Mouse (Mus musculus): ENCODE measurements around the gene Hist1h2bb. TPM values are rescaled to one million over a fixed set of nuclear protein-coding genes. Genes with fewer than 3 reads are reported as not detected.
A peak's percentile ranks its signal among the peaks of the same experiment; 100 is the strongest.
"Not testable (repeated sequence)": the region's sequence is repeated elsewhere in the genome, so short reads cannot be mapped to it uniquely, and the experiment has no call there.

Hist1h2bb gene
- polyA plus RNA-seq, 1 experiment from 2014 or later, result 5.6 TPM

- Histone ChIP-seq H3K9ac (peak within 1 kb of the TSS; percentile 85), H3K4me1 (replicated peaks) (peaks cover 57% of the 10 kb centered on the region)
Observed at GRCm38 (mm10) chr13:23752067-23752741, 5.7 kb downstream of the Hist1h2bb start, which contains the start of gene Hist1h3b. Gene Hist1h3b, plus strand, starts transcription at chr13:23752267.

GRCm38 (mm10) chr13:23752742-23753172, 6.2 kb downstream of the Hist1h2bb start:
- no peak for ATAC-seq (ENCODE audit: low read depth)
- WGBS (ENCODE audit: insufficient replicate concordance), result 3% methylated on average over 6 of the region's 6 CpGs
- no peaks in the 10 kb centered on the region for H3K36me3 ChIP-seq
- H3K4me3 ChIP-seq (replicated peaks), result peak overlapping the region; percentile 56
- H3K4me2 ChIP-seq, result peak overlapping the region; percentile 70
- no peak for DNase-seq
- H3K27ac ChIP-seq, result peak overlapping the region; percentile 97
- H3K9me3 ChIP-seq (replicated peaks), result no peaks in the 10 kb centered on the region
- H3K4me1 ChIP-seq (replicated peaks), result peaks cover 56% of the 10 kb centered on the region
- no peaks in the 10 kb centered on the region for H3K27me3 ChIP-seq
- peak overlapping the region; percentile 85 for H3K9ac ChIP-seq

More at GRCm38 (mm10) chr13:23752067-23752741, 5.7 kb downstream of the Hist1h2bb start, which contains the start of gene Hist1h3b:
- not testable (repeated sequence) for H3K27me3 ChIP-seq; H3K36me3 ChIP-seq; H3K9me3 ChIP-seq (replicated peaks)
- peak within 1 kb of the TSS; percentile 70 for H3K4me2 ChIP-seq
- peak within 1 kb of the TSS; percentile 99 for H3K27ac ChIP-seq
- peak; percentile 89 for DNase-seq
- peak within 1 kb of the TSS; percentile 56 for H3K4me3 ChIP-seq (replicated peaks)
- ATAC-seq (ENCODE audit: low read depth), result peak; percentile 79
- under 1% methylated on average over 20 of the region's 47 CpGs for WGBS (ENCODE audit: insufficient replicate concordance)

DNA sequence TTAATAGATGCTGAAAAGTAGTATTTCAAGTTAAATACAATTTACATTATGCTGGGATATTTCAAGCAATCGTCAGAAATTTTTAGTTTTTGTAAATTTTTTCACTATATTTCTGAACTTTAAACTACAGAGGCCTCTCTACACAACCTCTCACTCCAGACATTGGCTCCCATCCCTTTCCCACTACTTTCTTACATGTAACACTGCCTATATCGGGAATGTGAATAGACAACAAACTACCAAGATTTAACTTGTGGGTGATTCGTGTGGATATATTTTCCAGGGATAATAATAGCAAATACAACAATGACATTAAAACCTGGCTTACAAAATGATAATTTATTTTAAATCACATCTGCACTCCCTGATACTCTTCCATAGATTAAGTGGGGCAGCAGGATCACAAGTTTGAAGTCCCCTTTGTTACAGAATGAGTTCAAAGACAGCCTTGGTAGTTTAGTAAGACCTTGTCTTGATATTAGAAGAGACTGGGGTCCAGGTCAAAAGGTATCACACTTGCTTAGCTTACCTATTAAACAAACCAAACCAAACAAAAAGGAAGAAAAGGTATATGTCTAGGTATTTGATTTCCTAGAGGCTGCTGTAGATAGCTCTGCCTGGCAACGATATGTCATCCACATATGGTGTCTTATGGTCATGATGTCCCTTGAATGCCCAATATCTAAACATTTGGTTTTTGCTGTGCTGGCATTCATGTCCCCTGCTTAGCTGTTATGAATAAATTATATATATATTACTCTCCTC, 7.0 kb downstream of the Hist1h2bb start:
- Histone ChIP-seq H3K4me2 (peak overlapping the region; percentile 70), H3K4me1 (replicated peaks) (peaks cover 55% of the 10 kb centered on the region), H3K36me3 (no peaks in the 10 kb centered on the region), H3K27me3 (no peaks in the 10 kb centered on the region), H3K9me3 (replicated peaks) (no peaks in the 10 kb centered on the region), H3K27ac (peak overlapping the region; percentile 97), H3K9ac (peak overlapping the region; percentile 85), H3K4me3 (replicated peaks) (peak overlapping the region; percentile 56)
- 52% methylated on average over 4 of the region's 4 CpGs for WGBS (ENCODE audit: insufficient replicate concordance)
- ATAC-seq (ENCODE audit: low read depth) (no peak), DNase-seq (no peak)

GRCm38 (mm10) chr13:23755000-23755399, 8.5 kb downstream of the Hist1h2bb start:
- H3K27me3 ChIP-seq, result no peaks in the 10 kb centered on the region
- peaks cover 59% of the 10 kb centered on the region for H3K4me1 ChIP-seq (replicated peaks)
- DNase-seq, result no peak
- no peaks in the 10 kb centered on the region for H3K36me3 ChIP-seq
- no peaks in the 10 kb centered on the region for H3K9me3 ChIP-seq (replicated peaks)
- H3K9ac ChIP-seq, result peak overlapping the region; percentile 40
- peak overlapping the region; percentile 88 for H3K27ac ChIP-seq
- no peak overlapping the region for H3K4me2 ChIP-seq
- H3K4me3 ChIP-seq (replicated peaks), result no peak overlapping the region
- no peak for ATAC-seq (ENCODE audit: low read depth)

DNA sequence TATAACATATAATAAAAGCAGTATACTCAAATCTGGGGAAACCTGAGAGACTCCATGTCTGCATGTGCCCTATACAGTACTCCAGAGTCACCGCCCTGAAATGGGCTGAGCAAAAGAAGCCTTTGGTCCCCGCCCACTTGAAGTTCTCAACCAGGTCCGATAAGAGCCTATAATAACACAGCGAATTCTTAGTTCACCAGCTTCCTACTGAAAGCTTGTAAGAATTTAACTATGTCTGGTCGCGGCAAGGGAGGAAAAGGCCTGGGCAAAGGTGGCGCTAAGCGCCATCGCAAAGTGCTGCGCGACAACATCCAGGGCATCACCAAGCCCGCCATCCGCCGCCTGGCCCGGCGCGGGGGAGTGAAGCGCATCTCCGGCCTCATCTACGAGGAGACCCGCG, 10.3 kb downstream of the Hist1h2bb start, which contains the start of gene Hist1h4b:
Gene Hist1h4b, plus strand, starts transcription at position 224 of the 400 bp plus-strand sequence.
- peak within 1 kb of the TSS; percentile 98 for H3K27ac ChIP-seq
- WGBS (ENCODE audit: insufficient replicate concordance), result 1% methylated on average over 17 of the region's 22 CpGs
- peaks cover 64% of the 10 kb centered on the region for H3K4me1 ChIP-seq (replicated peaks)
- H3K4me3 ChIP-seq (replicated peaks), result peak within 1 kb of the TSS; percentile 52
- DNase-seq (peak; percentile 92), ATAC-seq (ENCODE audit: low read depth) (peak; percentile 69)
- no peaks in the 10 kb centered on the region for H3K36me3 ChIP-seq
- peak within 1 kb of the TSS; percentile 78 for H3K9ac ChIP-seq
- H3K4me2 ChIP-seq, result peak within 1 kb of the TSS; percentile 72
- no peaks in the 10 kb centered on the region for H3K27me3 ChIP-seq
- H3K9me3 ChIP-seq (replicated peaks), result no peaks in the 10 kb centered on the region

DNA sequence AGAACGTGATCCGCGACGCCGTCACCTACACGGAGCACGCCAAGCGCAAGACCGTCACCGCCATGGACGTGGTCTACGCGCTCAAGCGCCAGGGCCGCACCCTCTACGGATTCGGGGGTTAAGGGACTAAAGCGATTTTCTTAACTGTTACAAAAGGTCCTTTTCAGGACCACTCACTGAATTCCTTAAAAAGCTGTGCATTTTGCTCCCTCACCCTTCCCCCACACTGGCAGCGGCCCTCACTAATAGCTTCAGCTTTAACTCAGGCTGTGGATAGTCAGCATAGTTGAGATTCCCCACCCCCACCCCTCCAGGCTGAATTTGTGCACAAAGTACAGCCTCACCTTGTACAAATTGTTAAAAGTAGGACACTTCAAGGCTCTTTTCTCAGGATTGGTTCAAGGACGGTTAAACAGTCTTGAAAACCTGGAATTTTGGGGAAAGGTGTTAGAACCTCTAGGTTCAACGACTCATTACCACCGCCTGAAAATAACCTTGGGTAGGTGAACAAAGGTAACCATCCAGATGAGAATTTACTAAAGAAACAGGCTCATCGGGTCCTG, 10.8 kb downstream of the Hist1h2bb start:
- WGBS (ENCODE audit: insufficient replicate concordance), result 1% methylated on average over 13 of the region's 23 CpGs
- ATAC-seq (ENCODE audit: low read depth) (peak; percentile 10), DNase-seq (peak; percentile 74)
- H3K27ac ChIP-seq, result peak overlapping the region; percentile 98
- peak overlapping the region; percentile 78 for H3K9ac ChIP-seq
- peak overlapping the region; percentile 72 for H3K4me2 ChIP-seq
- no peaks in the 10 kb centered on the region for H3K27me3 ChIP-seq
- H3K4me1 ChIP-seq (replicated peaks), result peaks cover 65% of the 10 kb centered on the region
- H3K36me3 ChIP-seq, result no peaks in the 10 kb centered on the region
- H3K9me3 ChIP-seq (replicated peaks), result no peaks in the 10 kb centered on the region
- H3K4me3 ChIP-seq (replicated peaks), result peak overlapping the region; percentile 52

- Histone ChIP-seq H3K4me3 (replicated peaks) (peak overlapping the region; percentile 52), H3K4me1 (replicated peaks) (peaks cover 66% of the 10 kb centered on the region), H3K9me3 (replicated peaks) (no peaks in the 10 kb centered on the region), H3K9ac (peak overlapping the region; percentile 78), H3K4me2 (peak overlapping the region; percentile 55), H3K27ac (peak overlapping the region; percentile 98), H3K36me3 (no peaks in the 10 kb centered on the region), H3K27me3 (no peaks in the 10 kb centered on the region)
- ATAC-seq (ENCODE audit: low read depth) (no peak), DNase-seq (no peak)
- 33% methylated on average over 3 of the region's 3 CpGs for WGBS (ENCODE audit: insufficient replicate concordance)
Observed at GRCm38 (mm10) chr13:23757921-23758320, 11.4 kb downstream of the Hist1h2bb start.

GRCm38 (mm10) chr13:23759251-23759771, 12.8 kb downstream of the Hist1h2bb start:
- DNase-seq, result no peak
- Histone ChIP-seq H3K27ac (peak overlapping the region; percentile 98), H3K9me3 (replicated peaks) (no peaks in the 10 kb centered on the region), H3K36me3 (no peaks in the 10 kb centered on the region), H3K4me2 (peak overlapping the region; percentile 83), H3K4me1 (replicated peaks) (peaks cover 67% of the 10 kb centered on the region), H3K4me3 (replicated peaks) (peak overlapping the region; percentile 63), H3K9ac (peak overlapping the region; percentile 78), H3K27me3 (no peaks in the 10 kb centered on the region)
- 85% methylated on average over 3 of the region's 3 CpGs for WGBS (ENCODE audit: insufficient replicate concordance)
- no peak for ATAC-seq (ENCODE audit: low read depth)

- H3K27me3 ChIP-seq, result no peaks in the 10 kb centered on the region
- H3K9me3 ChIP-seq (replicated peaks), result no peaks in the 10 kb centered on the region
- WGBS (ENCODE audit: insufficient replicate concordance), result 49% methylated on average over 1 of the region's 1 CpGs
- peak overlapping the region; percentile 63 for H3K4me3 ChIP-seq (replicated peaks)
- ATAC-seq (ENCODE audit: low read depth) (no peak), DNase-seq (no peak)
- H3K4me1 ChIP-seq (replicated peaks), result peaks cover 73% of the 10 kb centered on the region
- H3K4me2 ChIP-seq, result peak overlapping the region; percentile 83
- H3K27ac ChIP-seq, result peak overlapping the region; percentile 98
- H3K9ac ChIP-seq, result peak overlapping the region; percentile 78
- no peaks in the 10 kb centered on the region for H3K36me3 ChIP-seq
Observed at GRCm38 (mm10) chr13:23759916-23760239, 13.3 kb downstream of the Hist1h2bb start.

DNA sequence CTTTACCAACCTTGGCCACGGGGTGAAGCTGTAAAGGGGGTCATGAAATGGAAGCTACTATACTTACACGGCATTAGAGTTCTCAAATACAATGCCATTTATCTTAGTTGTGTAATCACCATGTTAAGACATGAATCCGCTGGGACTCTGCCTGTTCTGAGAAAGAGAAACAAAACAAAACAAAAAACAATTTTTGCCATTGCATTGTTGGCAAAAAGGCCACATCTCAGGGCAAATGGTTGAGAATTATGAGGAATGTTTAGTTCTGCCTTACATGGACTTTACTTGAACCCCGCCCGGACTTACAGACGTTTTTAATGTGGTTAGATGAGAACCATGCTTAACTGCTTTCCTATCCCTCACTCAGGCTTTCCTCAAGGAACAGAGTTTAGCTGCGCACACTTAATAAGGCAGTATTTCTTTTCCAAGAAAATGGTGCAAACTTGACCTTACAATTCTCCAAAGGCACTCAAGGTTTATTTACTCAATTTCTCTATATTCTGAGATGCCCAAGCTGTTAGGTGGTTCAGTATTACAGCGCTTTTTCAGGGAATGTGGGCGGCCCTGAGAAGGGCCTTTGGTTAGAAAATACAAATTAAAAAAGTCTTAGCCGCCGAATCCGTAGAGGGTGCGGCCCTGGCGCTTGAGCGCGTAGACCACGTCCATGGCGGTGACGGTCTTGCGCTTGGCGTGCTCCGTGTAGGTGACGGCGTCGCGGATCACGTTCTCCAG, 13.9 kb downstream of the Hist1h2bb start:
- H3K4me3 ChIP-seq (replicated peaks), result peak overlapping the region; percentile 63
- H3K9ac ChIP-seq, result peak overlapping the region; percentile 78
- no peaks in the 10 kb centered on the region for H3K36me3 ChIP-seq
- H3K27ac ChIP-seq, result peak overlapping the region; percentile 98
- no peaks in the 10 kb centered on the region for H3K27me3 ChIP-seq
- peaks cover 73% of the 10 kb centered on the region for H3K4me1 ChIP-seq (replicated peaks)
- under 1% methylated on average over 26 of the region's 27 CpGs for WGBS (ENCODE audit: insufficient replicate concordance)
- H3K4me2 ChIP-seq, result peak overlapping the region; percentile 83
- DNase-seq (peak; percentile 47), ATAC-seq (ENCODE audit: low read depth) (no peak)
- H3K9me3 ChIP-seq (replicated peaks), result no peaks in the 10 kb centered on the region
